ENCODE assay signal across 8 mouse cellular contexts in genomic region chr15:99501292-99502260, GRCm38 (mm10). TPM values are rescaled to one million over a fixed set of nuclear protein-coding genes. Genes with fewer than 3 reads are reported as not detected.
A peak's percentile ranks its signal among the peaks of the same experiment; 100 is the strongest.
DNase-seq lines count a peak whose midpoint lies in the region; ATAC-seq lines count a peak whose summit lies in the region.

No protein-coding gene starts in this region.

- H3K9ac ChIP-seq in forebrain, embryonic 13.5 days = no peak overlapping the region; the same call in 1 of the 2 replicates
- 0 out of 2 replicates have a peak overlapping the region, but pooled peaks have one; percentile 8 for H3K9ac ChIP-seq in neural tube, embryonic 15.5 days (replicated peaks)

- no peaks in the 10 kb centered on the region for H3K36me3 ChIP-seq in forebrain, embryonic 13.5 days (ENCODE audit: poor library complexity, severe bottlenecking)
- H3K36me3 ChIP-seq in neural tube, embryonic 15.5 days = no peaks in the 10 kb centered on the region

- no peak overlapping the region for H3K4me2 ChIP-seq in forebrain, embryonic 13.5 days
- no peak overlapping the region for H3K4me2 ChIP-seq in neural tube, embryonic 15.5 days

- ATAC-seq in forebrain, embryonic 13.5 days = peak; percentile 60; the same call in 1 of the 2 replicates
- peak; percentile 2; the same call in 1 of the 2 replicates for ATAC-seq in neural tube, embryonic 15.5 days (ENCODE audit: low FRiP score)
- no peak for ATAC-seq in monocyte, adult 5-6 weeks (replicated peaks; ENCODE audit: insufficient number of reproducible peaks, low FRiP score, low TSS enrichment, poor library complexity, severe bottlenecking)

- no peak overlapping the region for H3K4me3 ChIP-seq in forebrain, embryonic 13.5 days
- no peak overlapping the region for H3K4me3 ChIP-seq in neural tube, embryonic 15.5 days (replicated peaks)

- H3K27ac ChIP-seq in forebrain, embryonic 13.5 days = peak overlapping the region; percentile 68
- H3K27ac ChIP-seq in neural tube, embryonic 15.5 days (replicated peaks) = peak overlapping the region; percentile 70

- H3K4me1 ChIP-seq in forebrain, embryonic 13.5 days = peaks cover 30% of the 10 kb centered on the region
- peaks cover 26% of the 10 kb centered on the region for H3K4me1 ChIP-seq in neural tube, embryonic 15.5 days

- no peaks in the 10 kb centered on the region; the same call in 1 of the 2 replicates for H3K27me3 ChIP-seq in forebrain, embryonic 13.5 days
- H3K27me3 ChIP-seq in neural tube, embryonic 15.5 days (replicated peaks) = no peaks in the 10 kb centered on the region

- intact Hi-C loops in gastrocnemius, postnatal 36 days (cut with DNase I) = no loop called here

- DNase-seq in cerebellum, adult 11-12 months = peak; percentile 58
- no peak for DNase-seq in cerebellum, postnatal 4 days (ENCODE audit: low spot score in 2 of 2)
- peak; percentile 27 for DNase-seq in MN1 (ENCODE audit: low spot score)
- peak; percentile 68 to 79 for DNase-seq in layer of hippocampus, adult 8-10 months (ENCODE audit: low spot score in 2 of 2)
- DNase-seq in gastrocnemius, postnatal 36 days = no peak

- WGBS in forebrain, embryonic 13.5 days = 62% methylated on average over 20 of the region's 20 CpGs
- 40% methylated on average over 20 of the region's 20 CpGs for WGBS in neural tube, embryonic 15.5 days

- no peaks in the 10 kb centered on the region for H3K9me3 ChIP-seq in forebrain, embryonic 13.5 days (replicated peaks)
- no peaks in the 10 kb centered on the region for H3K9me3 ChIP-seq in neural tube, embryonic 15.5 days (replicated peaks)

RNA-seq across cellular contexts. Expression of gene Faim2, which starts 26.4 kb away (rescaled TPM):
- 5.5 and 8.1 TPM in 2 replicates for polyA plus RNA-seq in forebrain, embryonic 13.5 days (2015; fragmentation: Nextera tagmentation; extraction: Ambion mirVana)
- 100 to 1,000 TPM; 370 to 420 (median 399) TPM for total RNA-seq in layer of hippocampus, adult 8-10 months (2022)
- polyA plus RNA-seq in neural tube, embryonic 15.5 days (2015; fragmentation: Nextera tagmentation; extraction: Ambion mirVana) = 50.7 and 57.5 TPM in 2 replicates
- under 1 TPM; 0.05 to 0.26 TPM for total RNA-seq in gastrocnemius, postnatal 36 days (2021)
- total RNA-seq in monocyte, adult 5-6 weeks (2017) = 0.11 TPM in 1 of 3 replicates, not detected in the others

RNA-seq across cellular contexts. Expression of gene Bcdin3d, which starts 27.0 kb away (rescaled TPM):
- 24.7 and 25.4 TPM in 2 replicates for polyA plus RNA-seq in forebrain, embryonic 13.5 days (2015; fragmentation: Nextera tagmentation; extraction: Ambion mirVana)
- total RNA-seq in layer of hippocampus, adult 8-10 months (2022) = 1 to 10 TPM; 4.9 to 6.1 (median 5.3) TPM
- polyA plus RNA-seq in neural tube, embryonic 15.5 days (2015; fragmentation: Nextera tagmentation; extraction: Ambion mirVana) = 17.0 and 19.0 TPM in 2 replicates
- 1 to 10 TPM; 3.0 to 3.5 TPM for total RNA-seq in gastrocnemius, postnatal 36 days (2021)
- 6.8 to 12.5 TPM (median 7.3 TPM) in 3 replicates for total RNA-seq in monocyte, adult 5-6 weeks (2017)

RNA-seq across cellular contexts. Expression of gene Nckap5l, which starts 44.0 kb away (rescaled TPM):
- 9.3 and 13.4 TPM in 2 replicates for polyA plus RNA-seq in forebrain, embryonic 13.5 days (2015; fragmentation: Nextera tagmentation; extraction: Ambion mirVana)
- 10 to 100 TPM; 15.5 to 24.3 (median 19.8) TPM for total RNA-seq in layer of hippocampus, adult 8-10 months (2022)
- polyA plus RNA-seq in neural tube, embryonic 15.5 days (2015; fragmentation: Nextera tagmentation; extraction: Ambion mirVana) = 12.4 and 13.0 TPM in 2 replicates
- total RNA-seq in gastrocnemius, postnatal 36 days (2021) = 1 to 10 TPM; 3.6 to 4.0 TPM
- 1.2 to 3.4 TPM (median 1.2 TPM) in 3 replicates for total RNA-seq in monocyte, adult 5-6 weeks (2017)

Comparison
In these comparisons a context has a peak if more than half of its experiments do, and no peak if none do; other contexts are left out.
1. DNase-seq: peak in cerebellum, adult 11-12 months (single experiment), MN1 (single experiment) and layer of hippocampus, adult 8-10 months (2 of 2); none in cerebellum, postnatal 4 days (0 of 2) and gastrocnemius, postnatal 36 days (0 of 2).
2. RNA of gene Faim2, which starts 26.4 kb away (total RNA-seq): 370 to 420 TPM in layer of hippocampus, adult 8-10 months; 0.05 to 0.26 TPM in gastrocnemius, postnatal 36 days and 0.11 TPM in monocyte, adult 5-6 weeks; every median in the first group is over 100 times any median in the second.